Mouse (Mus musculus) spleen, adult 2 months (tissue): ENCODE measurements around the gene BC067074.

Experiments used
- CTCF ChIP-seq: fragments of 200-500 bp; IDR thresholded peaks from 2 replicates; pipeline ENCODE4 v1.5.1; 2011; ENCODE audit warnings: mild to moderate bottlenecking, inconsistent platforms; ENCODE audit not compliant: insufficient read depth, insufficient read length, insufficient replicate concordance; ENCODE audit errors: extremely low read depth
- POLR2A ChIP-seq: fragments of 200-500 bp; IDR thresholded peaks from 2 replicates; pipeline ENCODE4 v1.6.1; 2011; ENCODE audit warnings: low read depth, low read length, inconsistent platforms

GRCm38 (mm10) chr13:113425907-113426306 lies 132.9 kb downstream of the BC067074 start:
- no peak for TF ChIP-seq CTCF
- no peak for TF ChIP-seq POLR2A
